Mouse (Mus musculus) adrenal gland, adult (tissue): Measurements from ENCODE around the gene D3Ertd751e.

Experiments
- DNase-seq, 2 experiments: peaks; one replicate each; pipeline ENCODE4 v3.0.0; 2022 to 2023; ENCODE audit warnings: low spot score in 1 of 2; ENCODE audit not compliant: inconsistent age in 2 of 2

The D3Ertd751e gene

DNA sequence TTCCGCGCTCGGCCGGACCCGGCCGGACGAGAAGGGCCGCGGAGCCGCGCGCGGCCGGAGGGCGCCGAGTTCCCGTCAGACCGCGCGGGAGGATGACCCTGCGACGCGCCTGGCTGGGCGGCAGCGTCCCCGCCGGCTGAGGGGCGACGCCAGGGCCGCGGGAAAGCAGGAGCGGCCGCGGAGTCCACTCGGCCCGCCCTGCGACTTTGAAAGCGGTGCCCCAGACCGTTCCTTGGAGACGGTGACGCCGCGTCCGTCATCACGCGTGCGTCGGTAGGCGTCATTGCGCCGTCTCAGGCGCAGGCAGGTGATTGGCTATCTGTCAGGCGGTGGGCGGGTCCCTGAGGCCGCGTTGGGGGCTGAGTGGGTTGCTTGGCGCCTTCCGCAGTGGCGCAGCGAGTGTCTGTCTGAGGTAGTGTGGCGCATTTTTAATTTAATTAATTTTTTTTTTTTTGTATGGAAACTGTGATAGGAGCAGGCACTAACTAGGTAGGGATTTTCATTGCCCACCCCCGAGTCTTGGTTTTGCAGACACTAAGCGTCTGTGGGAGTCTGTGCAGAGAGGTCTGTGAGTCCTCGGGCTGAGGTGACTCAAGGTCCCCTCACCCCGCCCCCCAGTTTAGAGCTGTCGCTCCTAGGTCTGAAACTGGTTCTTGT, at the start of gene D3Ertd751e, which contains the start of gene Sclt1:
Gene D3Ertd751e, plus strand, starts transcription at position 334 of the 657 bp plus-strand sequence.
Gene Sclt1, minus strand, starts transcription at position 237 of the 657 bp plus-strand sequence.
- peak; percentile 98 to 99 for DNase-seq

DNA sequence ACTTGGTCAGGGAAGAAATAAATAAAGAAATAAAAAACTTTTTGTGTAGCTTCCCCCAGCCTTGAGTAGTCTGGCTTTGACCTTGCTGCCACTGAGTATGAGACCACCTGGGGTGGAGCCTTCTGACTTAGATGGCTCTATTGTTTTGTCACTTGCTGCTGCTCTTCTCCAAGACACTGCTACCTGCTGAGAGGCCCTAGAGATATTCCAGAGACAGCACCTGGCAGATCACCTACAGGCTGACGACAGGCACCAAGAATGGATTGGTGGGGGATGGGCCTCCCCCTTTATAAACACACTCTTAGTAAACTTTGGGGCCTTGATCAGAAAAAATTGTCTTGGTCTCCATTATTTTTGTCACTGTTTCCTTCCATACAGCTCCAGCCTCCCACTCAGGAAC, 46.7 kb upstream of the D3Ertd751e start:
- no peak for DNase-seq

DNA sequence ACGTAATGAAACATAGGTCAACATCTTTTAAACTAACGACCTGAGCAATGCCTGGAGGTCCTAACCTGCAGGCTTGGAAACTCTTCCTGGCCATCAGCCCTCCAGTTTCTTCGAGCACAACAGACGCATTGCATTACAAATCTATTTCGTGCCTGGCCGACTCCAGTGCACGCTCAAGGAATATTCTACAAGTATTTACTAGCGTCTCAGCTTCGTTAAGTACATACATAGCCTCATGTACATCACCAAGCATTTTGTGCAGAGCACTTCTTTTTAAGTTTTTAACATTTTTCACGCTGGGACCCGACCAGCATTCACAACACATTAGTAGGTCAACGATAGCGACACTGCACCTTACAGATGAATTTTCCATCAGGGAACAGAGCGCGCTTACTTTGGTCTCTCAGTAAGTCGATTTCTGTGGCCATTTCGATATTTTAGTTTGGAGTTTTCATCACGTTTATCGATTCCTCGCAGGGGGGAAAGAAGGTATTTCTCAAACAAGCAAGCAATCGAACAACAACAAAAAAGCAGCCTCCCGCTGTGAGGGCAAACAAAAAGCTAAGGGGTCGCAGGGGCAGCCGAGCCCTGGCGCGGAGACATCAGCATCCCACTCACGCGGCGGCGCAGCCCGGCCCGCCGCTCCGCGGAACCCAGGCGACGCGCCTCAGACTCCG, 672 bp upstream of the D3Ertd751e start:
- DNase-seq, result peak in 1 of 2 experiments; percentile 28

DNA sequence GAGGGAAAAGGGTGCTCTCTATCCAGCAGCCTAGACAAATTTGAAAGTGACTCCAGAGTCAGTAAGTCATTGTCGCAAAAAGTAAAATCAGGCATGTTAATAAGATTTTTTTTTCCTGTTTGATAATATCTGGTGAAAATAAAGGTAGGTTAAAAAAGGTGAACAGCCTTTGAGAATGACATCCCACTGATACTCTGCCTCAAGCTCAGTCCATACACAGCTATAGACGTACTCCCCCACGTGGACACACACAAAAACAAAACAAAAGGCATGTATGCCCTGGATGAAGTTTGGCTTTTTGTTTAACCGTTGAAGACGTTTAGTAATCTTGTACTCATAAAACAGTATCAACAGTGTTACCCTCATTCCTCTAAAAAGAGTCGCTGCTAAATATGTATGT, 1.0 kb downstream of the D3Ertd751e start:
- DNase-seq, result peak in 1 of 2 experiments; percentile 59

DNA sequence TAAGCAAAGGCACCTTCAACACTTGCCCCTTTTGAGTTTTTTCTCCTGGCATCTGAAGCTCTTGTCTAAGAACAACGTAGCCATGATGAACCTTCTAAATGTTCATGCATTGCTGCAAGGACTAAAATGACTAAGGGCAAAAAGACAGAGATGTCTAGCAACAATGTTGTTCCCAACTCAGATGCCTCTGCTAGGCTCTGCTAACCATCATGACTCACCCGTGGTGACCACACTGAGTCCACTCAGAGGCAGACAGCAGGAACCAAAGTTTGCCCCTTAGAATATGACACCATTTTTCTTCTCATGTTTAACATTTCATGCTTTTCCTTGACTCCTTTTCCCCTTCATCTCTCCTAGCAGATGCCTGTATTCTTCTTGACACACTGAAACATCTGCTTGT, 12.1 kb downstream of the D3Ertd751e start:
- DNase-seq, result peak in 1 of 2 experiments; percentile 15

DNA sequence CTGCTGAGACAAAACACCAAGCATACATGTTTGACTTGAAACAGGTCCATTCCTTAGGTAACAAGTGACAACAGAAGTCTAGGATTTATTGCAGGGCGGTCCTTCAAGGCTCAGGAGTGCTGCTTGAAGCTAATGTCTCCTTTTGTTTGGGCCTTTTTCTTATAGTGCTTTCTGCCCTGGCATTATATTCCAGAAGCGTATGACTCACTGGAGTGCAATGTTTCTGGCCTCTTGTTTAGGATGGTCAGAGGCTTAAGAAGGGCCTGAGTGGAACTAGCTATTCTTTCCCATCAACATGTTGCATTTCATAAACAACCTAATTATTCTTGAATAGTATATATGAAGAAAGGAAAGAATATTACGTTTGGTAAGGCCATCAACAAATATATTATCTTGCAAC, 19.7 kb downstream of the D3Ertd751e start:
- peak in 1 of 2 experiments; percentile 8 for DNase-seq

DNA sequence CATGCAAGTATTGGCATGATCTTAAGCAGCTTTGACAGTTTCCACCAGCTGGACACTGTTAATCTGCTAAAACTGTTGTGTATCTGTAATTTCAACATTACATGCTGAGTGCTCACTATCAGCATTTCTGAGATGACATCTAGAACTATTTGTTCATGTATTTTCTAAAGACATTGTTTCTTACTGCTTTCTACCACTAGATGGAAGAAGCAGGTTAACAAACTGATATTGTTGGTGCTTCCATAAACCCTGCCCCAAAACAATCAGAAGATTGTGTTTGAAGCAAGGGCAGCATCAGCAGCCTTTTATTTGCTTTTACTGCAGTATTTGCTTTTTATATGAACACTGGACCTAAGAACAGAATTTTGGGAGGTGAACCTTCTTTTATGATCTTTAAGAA, 70.0 kb downstream of the D3Ertd751e start:
- DNase-seq, result no peak
